Mouse (Mus musculus) hindbrain, embryonic 15.5 days (tissue): ENCODE measurements around the gene Morc4. TPM values are rescaled to one million over a fixed set of nuclear protein-coding genes. Genes with fewer than 3 reads are reported as not detected.
A peak's percentile ranks its signal among the peaks of the same experiment; 100 is the strongest.

Experiments used
- ATAC-seq: fragments of 200-750 bp; cut with Nextera tagmentation; 2 replicates; pipeline ENCODE4 v1.8.0; 2017; ENCODE audit warnings: low read depth, moderate number of reproducible peaks, moderate TSS enrichment; ENCODE audit not compliant: low FRiP score
- H3K27ac ChIP-seq: fragments of 300-500 bp; sonication (generic); replicated peaks from 2 replicates; pipeline ENCODE4 v1.5.1; 2015; ENCODE audit warnings: mild to moderate bottlenecking, inconsistent platforms
- H3K27me3 ChIP-seq: fragments of 300-500 bp; sonication (generic); 2 replicates; pipeline ENCODE4 v1.6.1; 2015; ENCODE audit warnings: control low read depth, inconsistent platforms
- H3K36me3 ChIP-seq: fragments of 300-500 bp; sonication (generic); 2 replicates; pipeline ENCODE4 v1.6.1; 2015; ENCODE audit warnings: control low read depth, inconsistent platforms
- H3K4me1 ChIP-seq: fragments of 300-500 bp; sonication (generic); replicated peaks from 2 replicates; pipeline ENCODE4 v1.6.1; 2015; ENCODE audit warnings: control low read depth, inconsistent platforms
- H3K4me2 ChIP-seq: fragments of 300-500 bp; sonication (generic); 2 replicates; pipeline ENCODE4 v1.6.1; 2015; ENCODE audit warnings: moderate library complexity, mild to moderate bottlenecking, inconsistent platforms
- H3K4me3 ChIP-seq: fragments of 300-500 bp; sonication (generic); 2 replicates; pipeline ENCODE4 v1.5.1; 2015; ENCODE audit warnings: mild to moderate bottlenecking, inconsistent platforms
- H3K9ac ChIP-seq: fragments of 300-500 bp; sonication (generic); 2 replicates; pipeline ENCODE4 v1.6.1; 2015; ENCODE audit warnings: inconsistent platforms
- H3K9me3 ChIP-seq: fragments of 300-500 bp; sonication (generic); 2 replicates; pipeline ENCODE4 v1.6.1; 2016; ENCODE audit warnings: control low read depth, inconsistent platforms
- WGBS: fragments of 180-500 bp; shearing (Covaris S2); methylation state at CpG from one replicate; pipeline ENCODE4 v1.1.7; 2015; 5-methylcytosine and 5-hydroxymethylcytosine counted together
- polyA plus RNA-seq: library from polyadenylated mRNA; unstranded; fragments of >200 nt; fragmentation: Nextera tagmentation; extraction: Ambion mirVana; gene quantifications from 2 replicates; pipeline ENCODE4 v1.2.1, GENCODE M21; 2015

The Morc4 gene
- 2.4 and 3.9 TPM in 2 replicates for polyA plus RNA-seq

DNA sequence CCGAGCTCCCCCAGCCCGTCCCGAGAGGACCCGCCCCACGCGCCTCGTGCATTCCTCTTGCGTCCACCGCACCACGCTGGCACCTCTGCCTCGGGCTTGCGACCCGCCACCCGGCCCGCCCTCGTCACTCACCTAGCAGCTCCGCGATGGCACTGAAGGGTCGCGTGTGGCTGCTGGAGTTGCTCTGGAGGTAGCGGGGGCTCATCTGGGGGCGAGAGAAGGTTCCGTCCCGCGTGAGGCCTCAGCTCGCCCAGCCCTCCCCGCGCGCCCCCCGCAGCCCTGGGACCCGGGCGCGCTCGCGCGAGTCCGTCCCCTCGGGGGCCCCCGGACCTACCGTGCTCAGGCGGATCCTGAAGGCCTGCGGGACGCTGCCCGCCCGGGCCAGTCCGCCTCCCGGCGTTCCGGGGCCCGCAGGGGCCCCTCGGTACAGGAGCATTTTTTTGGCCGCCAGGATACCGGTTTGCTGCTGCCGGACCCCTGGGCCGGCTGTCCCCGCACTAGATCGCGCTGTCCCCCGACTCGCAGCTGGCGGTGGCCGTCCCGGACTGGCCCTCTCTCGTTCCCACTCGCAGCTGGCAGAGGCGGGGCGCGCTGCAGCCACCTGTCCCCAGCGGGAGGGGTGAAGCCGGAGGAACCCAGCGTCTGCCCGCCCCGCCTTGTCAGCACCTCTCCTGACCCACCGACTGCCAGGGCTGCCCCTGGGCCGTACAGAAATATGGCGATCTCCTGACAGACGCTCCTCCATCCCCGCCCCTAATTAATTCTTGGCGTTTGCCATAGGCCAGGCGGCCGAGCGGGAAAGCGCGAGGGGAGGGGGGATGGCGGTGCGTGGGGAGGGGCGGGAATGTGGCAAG lies at the start of gene Morc4:
Gene Morc4 (minus strand): TSS at position 740 of the 854 bp plus-strand sequence.
- H3K4me1 ChIP-seq: no peaks in the 10 kb centered on the region
- H3K9me3 ChIP-seq: no peaks in the 10 kb centered on the region
- H3K9ac ChIP-seq: peak within 1 kb of the TSS; percentile 61
- H3K27me3 ChIP-seq: 0 out of 2 replicates have a peak, but pooled peaks cover 2% of the 10 kb centered on the region
- H3K4me2 ChIP-seq: peak within 1 kb of the TSS; percentile 70
- 24% methylated on average over 72 of the region's 87 CpGs for WGBS
- H3K36me3 ChIP-seq: no peaks in the 10 kb centered on the region
- peak within 1 kb of the TSS; percentile 69 for H3K4me3 ChIP-seq
- H3K27ac ChIP-seq: peak within 1 kb of the TSS; percentile 67
- peak; percentile 95 for ATAC-seq

- H3K27ac ChIP-seq: no peak overlapping the region
- no peaks in the 10 kb centered on the region for H3K9me3 ChIP-seq
- H3K27me3 ChIP-seq: no peaks in the 10 kb centered on the region
- H3K4me2 ChIP-seq: no peak overlapping the region
- H3K9ac ChIP-seq: no peak overlapping the region
- H3K36me3 ChIP-seq: no peaks in the 10 kb centered on the region
- H3K4me3 ChIP-seq: no peak overlapping the region
- WGBS: 83% methylated on average over 4 of the region's 4 CpGs
- ATAC-seq: no peak
- H3K4me1 ChIP-seq: no peaks in the 10 kb centered on the region
Measured at GRCm38 (mm10) chrX:139920572-139920971, 49.1 kb upstream of the Morc4 start.

GRCm38 (mm10) chrX:139891387-139891786 lies 19.9 kb upstream of the Morc4 start:
- H3K36me3 ChIP-seq: no peaks in the 10 kb centered on the region
- H3K4me3 ChIP-seq: no peak overlapping the region
- no peaks in the 10 kb centered on the region for H3K9me3 ChIP-seq
- ATAC-seq: no peak
- H3K4me1 ChIP-seq: no peaks in the 10 kb centered on the region
- 73% methylated on average over 1 of the region's 1 CpGs for WGBS
- H3K27me3 ChIP-seq: no peaks in the 10 kb centered on the region
- no peak overlapping the region for H3K4me2 ChIP-seq
- no peak overlapping the region for H3K9ac ChIP-seq
- H3K27ac ChIP-seq: no peak overlapping the region

- no peaks in the 10 kb centered on the region for H3K9me3 ChIP-seq
- H3K4me2 ChIP-seq: no peak overlapping the region
- no peaks in the 10 kb centered on the region for H3K4me1 ChIP-seq
- no peak overlapping the region for H3K4me3 ChIP-seq
- H3K27ac ChIP-seq: no peak overlapping the region
- H3K36me3 ChIP-seq: no peaks in the 10 kb centered on the region
- ATAC-seq: no peak
- no peak overlapping the region for H3K9ac ChIP-seq
- H3K27me3 ChIP-seq: no peaks in the 10 kb centered on the region
Measured at GRCm38 (mm10) chrX:139883221-139883620, 11.7 kb upstream of the Morc4 start.

DNA sequence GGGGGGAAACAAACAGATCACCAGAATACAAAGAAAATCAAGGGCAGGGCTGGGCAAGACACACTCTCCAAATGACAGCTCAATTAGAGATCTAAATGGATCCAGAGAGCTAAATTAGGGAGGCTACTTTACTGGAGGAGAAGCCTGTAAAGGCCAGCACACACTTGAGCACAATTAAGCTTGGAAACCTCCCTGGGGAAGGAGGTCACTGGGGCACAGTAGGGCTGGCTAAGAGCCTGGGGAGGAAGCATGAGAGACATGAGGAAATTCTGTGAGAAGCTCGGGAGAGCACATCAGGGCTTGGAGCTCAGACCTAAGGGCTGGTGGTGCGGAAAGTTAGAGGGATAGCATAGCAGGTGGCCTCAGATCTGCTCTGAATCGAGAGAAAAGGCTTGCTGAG lies 6.5 kb upstream of the Morc4 start:
- H3K9ac ChIP-seq: no peak overlapping the region
- H3K27me3 ChIP-seq: peaks cover 7% of the 10 kb centered on the region; the same call in 1 of the 2 replicates
- no peak overlapping the region for H3K4me2 ChIP-seq
- H3K4me3 ChIP-seq: no peak overlapping the region
- H3K4me1 ChIP-seq: no peaks in the 10 kb centered on the region
- 32% methylated on average over 3 of the region's 3 CpGs for WGBS
- no peaks in the 10 kb centered on the region for H3K36me3 ChIP-seq
- no peak for ATAC-seq
- H3K9me3 ChIP-seq: no peaks in the 10 kb centered on the region
- H3K27ac ChIP-seq: no peak overlapping the region

- no peaks in the 10 kb centered on the region for H3K4me1 ChIP-seq
- no peak overlapping the region for H3K4me3 ChIP-seq
- H3K9ac ChIP-seq: no peak overlapping the region
- peaks cover 7% of the 10 kb centered on the region; the same call in 1 of the 2 replicates for H3K27me3 ChIP-seq
- WGBS: 88% methylated on average over 7 of the region's 7 CpGs
- H3K9me3 ChIP-seq: no peaks in the 10 kb centered on the region
- H3K27ac ChIP-seq: no peak overlapping the region
- no peak overlapping the region for H3K4me2 ChIP-seq
- no peaks in the 10 kb centered on the region for H3K36me3 ChIP-seq
- ATAC-seq: no peak
Measured at GRCm38 (mm10) chrX:139877105-139877504, 5.6 kb upstream of the Morc4 start.

GRCm38 (mm10) chrX:139870300-139870711 lies 1.2 kb downstream of the Morc4 start:
- WGBS: 11% methylated on average over 15 of the region's 15 CpGs
- Histone ChIP-seq H3K27ac (no peak overlapping the region), H3K27me3 (no peaks in the 10 kb centered on the region), H3K4me3 (peak overlapping the region; percentile 69), H3K36me3 (no peaks in the 10 kb centered on the region), H3K9ac (no peak overlapping the region), H3K4me1 (no peaks in the 10 kb centered on the region), H3K9me3 (no peaks in the 10 kb centered on the region), H3K4me2 (peak overlapping the region; percentile 70)
- peak; percentile 42; the same call in 1 of the 2 replicates for ATAC-seq

- no peaks in the 10 kb centered on the region for H3K27me3 ChIP-seq
- H3K9me3 ChIP-seq: no peaks in the 10 kb centered on the region
- no peak overlapping the region for H3K9ac ChIP-seq
- no peak overlapping the region for H3K4me3 ChIP-seq
- no peaks in the 10 kb centered on the region; the same call in 1 of the 2 replicates for H3K36me3 ChIP-seq
- no peaks in the 10 kb centered on the region for H3K4me1 ChIP-seq
- ATAC-seq: no peak
- no peak overlapping the region for H3K27ac ChIP-seq
- H3K4me2 ChIP-seq: no peak overlapping the region
- WGBS: 81% methylated on average over 5 of the region's 5 CpGs
Measured at GRCm38 (mm10) chrX:139859402-139859801, 12.1 kb downstream of the Morc4 start.

DNA sequence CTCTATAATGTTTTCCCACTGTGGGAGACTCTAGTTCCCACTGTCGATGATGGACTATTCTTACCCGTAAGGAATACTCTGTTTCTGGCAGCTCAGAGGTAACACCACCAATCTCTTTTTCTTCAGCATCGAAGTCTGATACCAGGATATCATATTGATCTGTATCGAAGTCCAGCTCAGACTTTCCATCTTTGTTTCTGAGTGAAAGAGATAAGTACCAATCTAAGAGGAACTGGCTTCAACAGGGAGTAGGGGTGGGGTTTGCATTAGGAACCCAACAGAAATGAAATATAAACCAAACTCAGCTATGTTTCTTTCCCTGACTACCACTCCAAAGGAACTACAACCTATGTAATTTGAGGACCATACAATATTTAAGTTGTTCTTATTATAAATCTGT lies 16.7 kb downstream of the Morc4 start:
- Histone ChIP-seq H3K27me3 (no peaks in the 10 kb centered on the region), H3K4me1 (no peaks in the 10 kb centered on the region), H3K9me3 (no peaks in the 10 kb centered on the region), H3K27ac (no peak overlapping the region), H3K9ac (no peak overlapping the region), H3K4me2 (no peak overlapping the region), H3K36me3 (no peaks in the 10 kb centered on the region; the same call in 1 of the 2 replicates), H3K4me3 (no peak overlapping the region)
- WGBS: 90% methylated on average over 4 of the region's 4 CpGs
- ATAC-seq: no peak

- Histone ChIP-seq H3K27ac (no peak overlapping the region), H3K27me3 (no peaks in the 10 kb centered on the region), H3K36me3 (no peaks in the 10 kb centered on the region), H3K4me3 (no peak overlapping the region), H3K4me1 (no peaks in the 10 kb centered on the region), H3K9ac (no peak overlapping the region), H3K9me3 (no peaks in the 10 kb centered on the region), H3K4me2 (no peak overlapping the region)
- whole genome bisulfite sequencing: 77% methylated on average over 6 of the region's 6 CpGs
- no peak for ATAC-seq
Measured at GRCm38 (mm10) chrX:139841091-139841490, 30.4 kb downstream of the Morc4 start.

DNA sequence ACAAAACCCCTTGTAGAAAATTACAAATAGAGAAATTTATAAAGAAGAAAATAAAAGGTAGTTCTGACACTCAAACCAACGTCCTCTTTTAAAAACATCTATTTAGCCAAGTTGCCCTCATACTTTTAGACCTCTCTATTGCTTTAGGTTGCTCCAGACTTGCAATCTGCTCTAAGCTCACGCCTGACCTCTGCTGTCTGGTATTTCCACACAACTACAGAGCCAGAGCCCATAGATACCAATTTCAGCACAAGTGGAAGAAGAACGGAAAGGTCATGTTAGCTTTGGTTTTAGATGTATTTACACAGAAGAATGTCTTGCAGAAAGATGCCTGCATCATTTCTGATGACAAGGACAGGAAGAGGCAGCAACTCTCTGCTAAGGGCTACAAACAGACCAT lies 32.4 kb downstream of the Morc4 start:
- Histone ChIP-seq H3K27ac (no peak overlapping the region), H3K36me3 (no peaks in the 10 kb centered on the region), H3K9me3 (no peaks in the 10 kb centered on the region), H3K4me2 (no peak overlapping the region), H3K27me3 (no peaks in the 10 kb centered on the region), H3K9ac (no peak overlapping the region), H3K4me1 (no peaks in the 10 kb centered on the region), H3K4me3 (no peak overlapping the region)
- 55% methylated on average over 3 of the region's 3 CpGs for WGBS
- no peak for ATAC-seq

DNA sequence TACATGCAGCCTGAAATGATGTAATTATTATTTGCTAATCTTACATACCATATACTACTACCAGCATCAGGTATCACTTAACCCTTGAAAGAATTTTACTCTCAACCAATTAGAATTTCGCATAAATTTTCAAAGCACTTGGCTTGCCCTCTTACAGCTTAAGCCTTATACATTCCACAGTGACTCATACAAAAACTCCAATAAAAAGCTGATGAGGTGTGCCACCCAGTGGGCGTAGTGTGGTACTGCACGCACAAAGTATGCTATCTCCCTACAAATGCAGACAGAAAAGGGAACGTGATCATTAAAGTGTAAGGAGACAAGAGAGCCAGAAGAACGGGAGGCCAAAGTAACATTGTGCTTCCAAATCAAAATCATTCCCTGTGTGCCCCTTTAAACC lies 39.0 kb downstream of the Morc4 start:
- no peak for ATAC-seq

More for the DNA sequence above, 39.0 kb downstream of the Morc4 start:
- Histone ChIP-seq H3K4me3 (no peak overlapping the region), H3K4me1 (no peaks in the 10 kb centered on the region), H3K27ac (no peak overlapping the region), H3K36me3 (no peaks in the 10 kb centered on the region), H3K9ac (no peak overlapping the region), H3K4me2 (no peak overlapping the region), H3K9me3 (no peaks in the 10 kb centered on the region), H3K27me3 (no peaks in the 10 kb centered on the region)
- WGBS: 18% methylated on average over 5 of the region's 5 CpGs
